Mouse (Mus musculus) urinary bladder, postnatal 14 days (tissue): ENCODE results near the gene Slc10a6.
A peak's percentile ranks its signal among the peaks of the same experiment; 100 is the strongest.

Experiments used
- DNase-seq: peaks from one replicate; pipeline ENCODE4 v3.0.0; 2021; ENCODE audit warnings: low spot score

Gene Slc10a6

DNA sequence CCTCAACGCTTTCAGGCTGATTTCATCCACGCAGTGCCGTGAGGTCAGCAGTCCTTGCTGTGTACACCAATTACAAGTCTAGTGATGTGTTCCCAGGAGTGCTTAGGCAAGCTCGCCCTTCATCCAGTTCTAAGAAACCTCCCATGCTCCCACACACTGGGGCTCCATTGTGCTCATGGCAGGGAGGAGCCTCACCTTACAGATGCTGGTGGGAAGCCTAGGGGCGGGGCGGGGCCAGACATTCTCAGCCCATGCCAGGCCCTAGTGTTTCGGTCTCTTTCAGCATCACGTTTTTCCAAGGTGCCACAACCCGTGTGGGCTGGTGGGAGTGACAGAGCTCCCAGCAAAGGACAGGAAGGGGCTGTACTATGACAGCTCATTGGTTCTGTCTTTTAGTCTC lies 12.0 kb downstream of the Slc10a6 start:
- no peak for DNase-seq

GRCm38 (mm10) chr5:103614356-103614755 lies 14.8 kb downstream of the Slc10a6 start:
- DNase-seq: no peak

- DNase-seq: no peak
These were observed 16.9 kb downstream of the Slc10a6 start for GRCm38 (mm10) chr5:103612316-103612715.

DNA sequence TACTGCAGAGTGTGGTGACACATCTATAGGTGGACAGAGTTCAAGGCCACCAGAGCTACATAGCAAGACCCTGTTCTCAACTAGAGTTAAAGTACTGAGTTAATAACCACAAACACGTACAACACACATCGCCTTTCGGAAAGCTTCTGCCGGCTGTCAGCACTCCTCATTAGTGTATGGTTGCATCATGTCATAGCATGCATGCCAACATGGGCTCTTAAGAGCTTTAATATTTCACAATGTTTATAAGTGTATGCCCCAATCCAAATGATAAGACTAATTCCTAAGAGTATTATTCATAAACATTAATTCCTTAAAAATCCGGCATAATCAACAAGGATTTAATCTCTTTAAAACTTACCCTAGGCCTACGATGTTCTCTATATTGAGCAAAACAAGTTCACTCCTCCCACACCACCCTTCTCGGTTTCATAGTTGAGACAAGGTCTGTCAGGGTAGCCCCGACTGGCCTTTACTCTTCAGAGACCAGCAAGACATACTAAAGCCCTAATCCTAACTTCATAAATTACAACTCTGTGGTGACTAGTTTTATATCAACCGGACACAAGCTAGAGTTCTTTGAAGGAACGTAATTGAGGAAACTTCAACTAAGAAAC lies 18.2 kb downstream of the Slc10a6 start:
- DNase-seq: peak; percentile 34

DNA sequence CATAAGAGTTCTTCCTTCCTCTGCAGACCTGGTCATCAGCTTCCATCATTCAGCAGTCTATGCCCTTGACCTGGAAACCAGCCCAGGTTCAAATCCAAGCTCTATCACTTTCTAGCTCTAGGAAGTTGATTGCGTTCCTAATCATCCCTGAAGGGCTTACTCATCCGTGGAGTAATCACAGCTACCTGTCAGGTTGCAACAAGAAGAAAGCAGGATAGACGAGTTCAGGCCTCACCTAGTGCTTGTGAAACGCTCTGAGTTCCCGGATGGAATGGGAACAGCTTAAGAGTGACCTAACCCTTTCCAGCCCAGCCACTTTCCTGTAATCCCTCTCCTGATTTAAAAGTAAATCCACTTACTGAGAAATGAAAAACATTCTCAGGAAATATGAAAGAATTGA lies 19.1 kb downstream of the Slc10a6 start:
- DNase-seq: no peak

DNA sequence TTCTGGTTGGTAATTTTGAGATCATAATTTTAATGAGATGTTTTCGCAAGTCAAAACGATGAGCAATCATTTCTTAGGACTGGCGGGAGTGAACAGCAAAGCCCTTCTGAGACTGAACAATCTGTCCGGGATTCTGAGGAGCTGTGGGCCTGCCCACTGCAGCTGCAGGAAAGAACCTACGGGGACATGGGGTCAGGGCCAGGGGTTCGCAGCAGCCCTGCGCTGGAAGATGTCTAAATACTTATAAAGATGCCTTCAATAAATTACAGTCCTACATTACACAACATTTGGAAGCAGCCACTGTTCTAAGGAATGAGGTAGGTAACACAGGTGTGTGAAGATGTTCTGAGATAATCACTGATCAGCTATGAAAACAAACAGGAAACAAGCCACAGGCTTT lies 23.5 kb downstream of the Slc10a6 start:
- no peak for DNase-seq

- no peak for DNase-seq
These were observed 25.9 kb downstream of the Slc10a6 start for GRCm38 (mm10) chr5:103603115-103603893.

- DNase-seq: no peak
These were observed 30.3 kb downstream of the Slc10a6 start for GRCm38 (mm10) chr5:103598881-103599280.

- no peak for DNase-seq
These were observed 30.9 kb downstream of the Slc10a6 start for GRCm38 (mm10) chr5:103598264-103598663.

DNA sequence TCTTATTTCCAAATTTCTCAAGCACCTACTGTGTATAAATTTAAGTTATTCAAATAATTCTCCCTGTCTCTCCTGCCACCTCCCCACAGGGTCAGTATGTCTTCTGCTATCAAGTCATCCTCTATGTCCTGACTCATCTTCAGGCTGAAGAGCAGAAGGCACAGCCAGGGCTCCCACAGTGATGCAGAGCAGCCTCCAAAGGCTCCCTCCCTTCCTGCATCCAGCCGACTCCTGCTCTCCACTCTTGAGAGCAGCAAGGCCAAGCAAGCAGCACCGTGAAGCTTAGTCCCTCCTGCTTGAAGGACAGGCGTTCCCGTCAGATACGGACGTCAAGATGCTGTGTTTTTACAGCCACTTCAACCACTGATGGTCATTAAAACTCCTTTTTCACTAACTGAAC lies 31.6 kb downstream of the Slc10a6 start:
- no peak for DNase-seq

- peak; percentile 59 for DNase-seq
These were observed 32.6 kb downstream of the Slc10a6 start for GRCm38 (mm10) chr5:103596467-103597146.

DNA sequence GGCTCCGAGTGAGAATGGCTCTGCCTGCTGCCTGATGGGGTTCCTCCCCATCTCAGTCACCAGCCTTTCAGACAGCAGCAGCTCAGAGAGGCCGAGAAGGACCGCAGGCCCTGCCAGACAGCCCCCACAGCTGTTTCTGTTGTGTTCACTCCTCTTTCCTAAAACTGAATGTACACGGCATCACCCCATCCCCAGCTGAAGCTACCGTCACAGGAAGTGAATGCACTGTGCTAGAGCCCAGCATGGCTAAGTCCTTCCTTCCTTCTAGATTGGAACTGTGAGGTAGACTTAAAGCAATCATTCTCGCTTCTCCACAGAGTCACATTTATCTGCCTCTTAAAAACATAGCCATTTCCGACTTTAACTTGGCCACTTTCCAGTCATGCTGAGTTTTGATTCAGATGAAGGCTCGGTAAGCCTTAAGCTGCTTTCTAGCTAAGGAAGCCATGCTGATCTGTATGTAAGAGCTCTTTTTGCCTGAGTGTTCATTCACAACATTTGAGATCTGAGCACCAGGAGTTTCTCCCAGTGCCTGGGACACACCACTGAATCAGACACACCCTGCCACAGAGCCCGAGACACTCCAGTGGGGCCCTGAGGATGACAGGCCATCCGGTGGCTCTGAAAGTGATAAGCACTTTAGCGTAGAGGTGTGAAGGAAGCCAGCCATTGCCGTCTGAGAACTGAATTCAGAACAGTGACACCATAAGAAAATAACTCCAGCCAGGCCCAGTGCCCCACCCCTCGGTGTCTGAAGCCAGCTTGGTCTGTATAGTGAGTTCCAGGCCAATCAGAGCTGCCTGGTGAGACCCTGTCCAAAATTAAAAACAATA lies 33.6 kb downstream of the Slc10a6 start:
- no peak for DNase-seq

DNA sequence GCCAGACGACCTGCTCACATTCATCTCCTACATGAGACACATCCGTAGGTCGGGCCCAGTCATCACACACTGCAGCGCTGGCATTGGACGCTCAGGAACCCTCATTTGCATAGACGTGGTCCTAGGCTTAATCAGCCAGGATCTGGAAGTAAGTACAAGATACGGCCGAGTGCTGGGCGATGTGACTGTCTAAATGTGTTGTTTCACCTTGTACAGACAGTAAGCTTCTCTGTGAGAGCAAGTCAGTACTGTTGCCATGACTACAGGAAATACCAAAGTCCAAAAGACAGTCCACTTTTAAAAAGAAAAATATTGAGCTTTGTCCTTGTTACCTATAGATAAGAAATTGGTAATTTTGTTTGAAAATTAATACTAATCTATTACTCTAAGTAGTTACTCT lies 35.6 kb downstream of the Slc10a6 start:
- DNase-seq: no peak

DNA sequence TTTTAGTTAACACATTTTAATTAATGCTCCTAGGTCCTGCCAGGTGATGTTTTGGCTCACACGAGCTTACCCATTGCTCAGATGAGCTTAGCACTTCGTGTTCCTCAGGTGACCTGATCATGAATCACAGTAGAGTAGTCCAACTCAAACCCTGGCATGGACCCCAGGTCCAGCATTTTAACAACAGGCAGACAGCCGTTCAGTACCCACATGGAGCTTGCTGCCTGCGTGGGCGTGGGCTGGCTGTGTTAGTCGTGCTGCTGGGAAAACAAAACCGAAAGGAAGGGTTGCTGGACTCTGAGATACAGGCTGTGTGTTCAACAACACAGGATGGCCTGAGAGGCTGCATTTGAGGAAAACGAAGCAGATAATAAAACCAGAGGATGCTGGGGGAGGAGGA lies 36.5 kb downstream of the Slc10a6 start:
- DNase-seq: no peak

- no peak for DNase-seq
These were observed 37.4 kb downstream of the Slc10a6 start for GRCm38 (mm10) chr5:103591846-103592245.

DNA sequence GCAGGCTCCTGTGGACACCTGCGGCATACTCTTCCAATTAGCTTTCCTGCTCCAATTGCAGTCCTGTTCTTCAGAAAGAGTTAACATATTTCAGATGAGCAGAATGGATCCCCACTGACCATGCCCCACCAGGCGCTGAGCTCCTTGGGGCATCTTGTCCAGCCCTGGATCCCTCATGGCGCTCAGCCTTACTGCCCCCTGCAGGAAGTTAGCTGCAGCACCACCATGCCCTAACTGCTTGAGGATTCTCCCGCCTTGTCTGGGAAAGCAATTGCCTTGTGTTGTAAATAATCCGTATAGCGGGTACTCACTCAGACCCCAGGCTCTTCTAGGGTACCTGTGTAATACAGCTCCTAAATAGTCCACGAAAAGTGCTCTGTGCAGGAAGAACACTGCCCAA lies 42.0 kb downstream of the Slc10a6 start:
- no peak for DNase-seq

- DNase-seq: peak; percentile 50
These were observed 49.4 kb downstream of the Slc10a6 start for GRCm38 (mm10) chr5:103579680-103580420.

DNA sequence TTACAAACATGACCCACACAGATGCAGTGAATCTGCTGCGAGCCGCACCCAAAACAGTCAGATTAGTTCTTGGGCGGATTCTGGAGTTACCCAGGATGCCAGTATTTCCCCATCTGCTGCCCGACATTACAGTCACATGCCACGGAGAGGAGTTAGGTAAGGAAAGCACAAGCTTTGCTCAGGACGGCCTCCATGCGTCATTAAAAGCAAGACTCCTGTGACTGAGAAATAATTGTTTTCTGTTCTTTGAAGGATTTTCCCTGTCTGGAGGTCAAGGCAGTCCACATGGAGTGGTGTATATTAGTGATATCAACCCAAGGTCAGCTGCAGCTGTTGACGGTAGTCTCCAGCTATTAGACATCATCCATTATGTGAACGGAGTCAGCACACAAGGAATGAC lies 59.8 kb downstream of the Slc10a6 start:
- no peak for DNase-seq

- no peak for DNase-seq
These were observed 61.2 kb downstream of the Slc10a6 start for GRCm38 (mm10) chr5:103568034-103568433.

DNA sequence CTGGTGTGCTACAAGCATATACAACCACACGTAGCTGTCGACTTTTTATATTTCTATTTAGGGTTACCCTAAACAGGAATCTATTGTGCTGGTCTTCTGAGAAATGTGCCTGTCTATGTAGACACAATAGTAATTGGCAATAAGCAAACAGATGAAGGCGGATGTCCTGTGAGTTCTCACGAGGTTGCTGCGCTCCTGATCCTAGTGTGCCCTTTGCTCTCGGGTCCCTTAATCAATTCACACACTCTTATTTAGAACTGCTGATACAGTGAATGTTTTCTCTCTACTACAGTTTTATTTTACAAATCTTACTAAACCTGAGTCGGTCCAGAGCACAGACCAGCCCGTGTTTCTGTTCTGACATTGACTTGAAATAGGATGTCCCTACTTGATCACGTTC lies 68.7 kb downstream of the Slc10a6 start:
- no peak for DNase-seq
